Mouse (Mus musculus) heart, postnatal 0 days (tissue): ENCODE data around the gene Fmod.

ENCODE experiments used
- CTCF ChIP-seq: IDR thresholded peaks from 2 replicates; pipeline ENCODE4 v1.5.1; 2016; ENCODE audit warnings: antibody characterized with exemption, control low read depth, low read depth
- EP300 ChIP-seq: IDR thresholded peaks from 2 replicates; pipeline ENCODE4 v1.6.1; 2016; ENCODE audit warnings: antibody characterized with exemption, low read depth

- TF ChIP-seq EP300 (no peak), CTCF (no peak)
These were observed 2.3 kb downstream of the Fmod start for GRCm38 (mm10) chr1:134039361-134039760.
